Mouse (Mus musculus) 416B (cell line): Measurements from ENCODE around the gene Sptlc2.
"Not testable (repeated sequence)": the region's sequence is repeated elsewhere in the genome, so short reads cannot be mapped to it uniquely, and the experiment has no call there.

ENCODE experiments used
- DNase-seq: peaks from one replicate; pipeline ENCODE4 v3.0.0; 2011; ENCODE audit warnings: low read depth

Gene Sptlc2

GRCm38 (mm10) chr12:87330213-87330612 lies 57.9 kb downstream of the Sptlc2 start:
- DNase-seq, result peak; percentile 73

GRCm38 (mm10) chr12:87328025-87328424 lies 60.1 kb downstream of the Sptlc2 start:
- DNase-seq, result no peak

GRCm38 (mm10) chr12:87327610-87328009 lies 60.5 kb downstream of the Sptlc2 start:
- DNase-seq, result peak; percentile 63

GRCm38 (mm10) chr12:87325452-87325851 lies 62.7 kb downstream of the Sptlc2 start:
- DNase-seq, result peak; percentile 17

- DNase-seq, result no peak
These were observed 68.9 kb downstream of the Sptlc2 start for GRCm38 (mm10) chr12:87319229-87319628.

- no peak for DNase-seq
These were observed 70.2 kb downstream of the Sptlc2 start for GRCm38 (mm10) chr12:87317951-87318350.

- DNase-seq, result no peak
These were observed 75.1 kb downstream of the Sptlc2 start for GRCm38 (mm10) chr12:87313098-87313497.

DNA sequence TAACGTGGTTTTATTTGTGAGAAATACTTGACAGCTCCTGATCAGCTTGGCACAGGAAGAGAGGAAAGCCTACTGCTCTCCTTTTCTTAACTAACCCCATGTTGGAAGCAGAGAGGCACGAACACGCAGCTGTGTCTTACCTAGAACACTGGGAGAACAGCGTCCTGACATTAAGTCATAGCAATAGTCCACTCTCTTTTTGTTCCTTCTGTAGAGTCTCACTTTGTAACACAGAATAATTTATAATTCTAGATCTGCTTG lies 81.6 kb downstream of the Sptlc2 start:
- DNase-seq, result not testable (repeated sequence)

- no peak for DNase-seq
These were observed 82.2 kb downstream of the Sptlc2 start for GRCm38 (mm10) chr12:87305767-87306583.

DNA sequence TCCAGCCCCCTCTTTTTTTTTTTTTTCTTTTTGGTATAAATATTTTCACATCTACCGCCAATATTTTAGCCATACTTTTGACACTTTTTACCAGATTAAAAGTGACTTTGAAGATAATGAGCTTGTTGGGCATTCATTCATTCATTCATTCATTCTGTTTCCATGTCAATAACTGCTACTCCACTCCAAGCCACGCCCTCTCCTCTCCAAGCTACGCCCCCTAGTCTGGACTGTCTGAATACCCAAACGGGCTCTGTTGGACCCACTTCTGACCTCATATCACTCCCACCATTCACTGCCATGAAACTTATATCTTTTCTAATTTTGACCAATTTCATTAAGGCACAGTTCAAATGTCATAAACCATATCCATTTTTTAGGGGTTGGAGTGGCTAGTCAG lies 87.0 kb downstream of the Sptlc2 start:
- DNase-seq, result no peak

- DNase-seq, result no peak
These were observed 87.8 kb downstream of the Sptlc2 start for GRCm38 (mm10) chr12:87300441-87300690.

DNA sequence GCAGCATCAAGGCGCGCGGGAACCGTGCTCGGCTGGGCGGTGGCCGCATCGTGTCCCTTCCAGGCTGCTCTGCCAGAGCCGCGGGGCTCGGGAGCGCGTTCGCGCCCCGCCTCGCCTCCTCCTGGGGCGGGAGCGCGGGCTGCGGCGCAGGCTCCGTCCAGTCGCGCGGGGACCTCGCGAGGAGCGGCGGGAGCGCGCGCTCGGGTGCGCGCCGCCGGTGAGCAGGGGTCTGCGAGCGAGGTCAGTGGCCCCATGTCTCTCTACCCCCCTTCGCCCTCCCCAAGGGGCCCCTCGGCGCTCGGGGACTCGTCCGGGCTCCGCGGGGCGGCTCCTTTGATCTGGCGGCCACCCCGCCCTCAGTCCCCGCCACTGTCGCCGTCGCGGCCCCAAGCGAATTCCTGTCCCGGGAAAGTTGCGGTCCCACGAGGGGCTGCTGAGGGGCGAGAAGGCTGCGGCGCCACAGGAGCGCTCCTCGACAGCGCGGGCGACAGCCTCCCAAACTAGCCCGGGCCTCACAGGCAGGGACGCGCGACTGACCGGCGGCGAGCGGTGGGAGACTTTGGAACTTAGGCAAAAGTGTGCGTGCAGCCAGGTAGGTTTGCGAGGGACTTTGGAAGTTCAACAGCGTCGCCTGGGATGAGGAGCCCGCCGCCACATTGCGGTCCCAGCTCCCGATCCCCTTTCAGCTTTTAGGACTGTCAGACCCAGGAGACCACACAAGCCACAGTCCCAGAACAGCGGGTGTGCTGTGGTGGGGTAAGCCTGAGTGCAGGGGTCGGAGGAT lies 88.3 kb downstream of the Sptlc2 start, which contains the start of gene Ism2:
Gene Ism2, minus strand, starts transcription at position 49 of the 784 bp plus-strand sequence.
- DNase-seq, result no peak

DNA sequence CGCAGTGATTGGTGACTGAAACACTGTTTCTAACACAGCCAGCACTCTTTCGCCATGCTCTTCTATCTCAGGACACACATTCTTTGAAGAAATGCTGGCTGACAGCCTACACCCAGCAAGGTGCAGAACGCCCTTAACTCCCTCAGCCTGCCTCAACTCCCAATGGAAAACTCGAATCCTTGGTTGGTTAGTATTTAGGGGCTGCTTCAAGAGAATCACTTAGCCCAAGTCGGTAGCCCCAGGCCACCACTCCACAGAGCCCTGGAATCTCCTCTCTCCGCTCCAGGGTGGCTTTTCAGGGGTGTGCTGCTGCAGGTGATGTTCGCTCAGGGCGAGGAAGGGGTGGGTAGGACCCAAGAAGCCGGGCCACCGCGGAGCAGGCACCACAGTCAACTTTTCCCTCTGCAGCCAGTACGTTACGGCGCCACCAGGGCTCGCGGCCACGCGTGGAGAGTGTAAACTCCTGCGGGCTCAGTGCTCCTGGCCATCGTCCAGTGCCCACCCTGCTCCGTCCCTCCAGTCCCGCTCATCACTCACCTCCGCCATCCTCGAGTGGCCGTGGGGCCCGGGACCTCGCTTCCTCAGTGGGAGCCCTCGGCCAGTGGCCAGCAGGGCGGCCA lies 89.0 kb downstream of the Sptlc2 start:
- DNase-seq, result no peak

GRCm38 (mm10) chr12:87293934-87294333 lies 94.2 kb downstream of the Sptlc2 start:
- DNase-seq, result no peak

DNA sequence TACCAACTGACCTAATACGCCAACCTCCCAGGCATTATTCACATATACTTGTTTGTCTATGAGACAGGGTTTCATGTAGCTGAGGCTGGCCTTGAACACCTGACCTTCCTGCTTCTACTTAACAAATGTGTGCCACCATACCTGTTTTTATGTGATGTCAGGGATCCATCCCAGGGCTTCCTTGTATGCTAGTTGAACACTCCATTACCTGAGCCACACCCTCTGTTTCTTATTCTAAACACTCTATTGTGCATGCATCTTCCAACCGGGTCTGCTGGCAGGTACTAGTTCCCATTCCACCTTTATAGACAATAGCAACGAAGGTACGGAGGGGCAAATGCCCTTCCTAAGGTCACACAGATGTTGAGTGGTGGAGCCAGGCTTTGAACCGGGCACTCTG lies 99.1 kb downstream of the Sptlc2 start:
- DNase-seq, result no peak

GRCm38 (mm10) chr12:87284726-87285125 lies 103.4 kb downstream of the Sptlc2 start:
- peak; percentile 37 for DNase-seq

DNA sequence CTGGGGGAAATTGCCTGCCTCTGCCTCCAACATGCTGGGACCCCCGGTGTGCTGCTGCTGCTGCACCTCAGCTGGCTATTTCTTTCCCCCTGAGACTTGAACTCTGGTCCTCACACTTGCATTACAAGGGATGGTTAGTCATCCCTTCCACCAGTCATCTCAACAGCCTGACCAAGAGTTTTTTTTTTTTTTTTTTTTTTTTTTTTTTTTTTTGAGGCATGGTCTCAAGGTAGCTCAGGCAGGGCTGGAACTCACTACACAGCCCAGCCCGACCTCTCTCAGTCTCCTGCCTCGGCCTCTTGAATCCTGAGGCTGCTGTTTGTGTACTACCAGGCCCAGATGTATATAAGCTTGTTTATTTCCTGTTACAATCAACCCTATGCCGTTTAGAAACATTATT lies 103.9 kb downstream of the Sptlc2 start:
- no peak for DNase-seq

GRCm38 (mm10) chr12:87283706-87284105 lies 104.4 kb downstream of the Sptlc2 start:
- DNase-seq, result no peak

DNA sequence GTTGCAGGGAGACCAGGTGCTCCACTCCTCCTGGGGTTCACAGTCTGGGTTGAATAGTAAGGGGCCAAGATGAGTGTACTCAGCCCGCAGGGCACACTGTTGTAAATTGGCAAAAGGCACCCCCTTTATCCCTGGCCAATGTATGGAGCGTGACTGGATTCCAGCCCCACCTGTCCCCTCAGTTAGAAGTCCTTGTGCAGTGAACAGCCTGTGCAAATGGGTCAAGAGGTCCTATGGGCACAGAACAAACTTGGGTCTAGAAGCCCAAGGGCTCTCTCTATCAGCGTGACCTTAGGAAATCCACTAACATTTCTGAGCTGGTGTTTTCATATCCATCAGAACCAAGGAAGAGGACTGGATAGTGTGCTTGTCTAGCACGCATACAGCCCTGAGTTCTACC lies 105.4 kb downstream of the Sptlc2 start:
- DNase-seq, result no peak

DNA sequence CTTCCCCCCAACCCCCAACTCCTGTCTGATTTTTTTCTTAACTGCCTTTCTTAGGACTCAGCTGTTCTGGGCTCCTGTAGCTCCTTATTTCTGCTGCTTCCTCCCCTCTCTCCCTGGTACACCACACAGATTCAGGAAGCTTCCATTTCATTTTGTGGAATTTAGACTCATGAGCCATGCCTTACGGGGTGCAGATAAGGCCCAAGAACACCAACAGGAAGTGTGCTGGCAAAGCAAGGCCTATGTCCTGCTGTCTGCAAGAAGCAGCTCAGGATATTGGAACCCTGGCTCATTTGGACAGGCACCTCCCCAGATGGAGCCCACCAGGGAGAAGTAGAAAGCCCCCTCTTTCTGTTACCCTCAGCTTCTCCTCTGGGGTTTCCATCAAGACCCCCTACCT lies 106.4 kb downstream of the Sptlc2 start:
- peak; percentile 45 for DNase-seq

DNA sequence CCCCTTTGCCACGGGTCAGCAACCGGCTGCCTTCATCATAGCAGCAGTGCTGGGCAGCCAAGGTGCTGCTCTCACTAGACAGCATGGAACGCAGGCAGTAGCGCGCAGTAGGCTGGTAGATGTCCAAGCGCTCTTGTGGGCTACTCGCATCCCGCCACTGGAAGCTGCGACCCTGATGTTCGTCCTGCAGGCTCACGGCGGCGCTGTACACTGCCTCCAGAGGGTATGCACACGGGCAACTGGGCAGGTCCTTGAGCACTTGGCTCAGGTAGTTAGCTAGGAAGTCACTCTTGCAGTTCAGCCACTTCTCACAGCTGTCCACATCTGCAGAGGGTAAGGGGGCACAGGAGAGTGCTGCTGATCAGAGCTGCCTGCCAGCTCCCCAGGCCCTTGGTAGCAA lies 108.3 kb downstream of the Sptlc2 start:
- no peak for DNase-seq

DNA sequence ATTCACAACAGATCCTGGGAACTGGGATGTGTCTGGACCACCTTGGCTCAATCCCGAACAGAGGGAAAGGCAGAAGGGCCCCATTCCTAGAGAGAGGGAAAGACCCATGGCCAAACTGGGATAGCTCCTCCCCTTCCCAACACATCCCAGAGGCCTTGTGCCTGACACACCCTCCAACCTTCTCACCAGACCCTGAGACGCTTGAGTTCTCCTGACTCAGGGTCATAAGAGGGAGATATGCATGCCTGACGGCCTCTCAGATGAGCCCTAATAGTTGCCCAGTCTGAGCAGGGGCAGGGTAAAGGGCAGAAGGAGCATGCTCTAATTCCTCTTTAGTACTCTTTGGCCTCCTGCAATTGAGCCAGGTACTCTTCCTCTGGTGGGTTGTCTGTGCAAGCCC lies 108.8 kb downstream of the Sptlc2 start:
- DNase-seq, result no peak

GRCm38 (mm10) chr12:87278118-87278730 lies 109.9 kb downstream of the Sptlc2 start:
- peak; percentile 71 for DNase-seq
